Mouse (Mus musculus) thymus, adult 2 months (tissue): Measurements from ENCODE around the gene Pla2g2d.

Source experiments
- CTCF ChIP-seq: fragments of 200-500 bp; IDR thresholded peaks from 2 replicates; pipeline ENCODE4 v1.5.1; 2012; ENCODE audit warnings: mild to moderate bottlenecking, control low read depth, low read length, moderate library complexity, borderline replicate concordance; ENCODE audit not compliant: control insufficient read depth, poor library complexity, insufficient read depth; ENCODE audit errors: extremely low read depth
- POLR2A ChIP-seq: fragments of 200-500 bp; IDR thresholded peaks from 2 replicates; pipeline ENCODE4 v1.6.1; 2012; ENCODE audit warnings: mild to moderate bottlenecking, low read length, control low read depth, moderate library complexity; ENCODE audit not compliant: control insufficient read depth, poor library complexity, insufficient read depth; ENCODE audit errors: extremely low read depth

GRCm38 (mm10) chr4:138739136-138739851 is 36.2 kb upstream of the Pla2g2d start:
- TF ChIP-seq CTCF: no peak
- TF ChIP-seq POLR2A: no peak
